Mouse (Mus musculus): ENCODE results near the gene Ccdc115. TPM values are rescaled to one million over a fixed set of nuclear protein-coding genes. Genes with fewer than 3 reads are reported as not detected.

The Ccdc115 gene
- 54.9 and 56.2 TPM in 2 replicates for polyA plus RNA-seq (2012; rRNA removed)

DNA sequence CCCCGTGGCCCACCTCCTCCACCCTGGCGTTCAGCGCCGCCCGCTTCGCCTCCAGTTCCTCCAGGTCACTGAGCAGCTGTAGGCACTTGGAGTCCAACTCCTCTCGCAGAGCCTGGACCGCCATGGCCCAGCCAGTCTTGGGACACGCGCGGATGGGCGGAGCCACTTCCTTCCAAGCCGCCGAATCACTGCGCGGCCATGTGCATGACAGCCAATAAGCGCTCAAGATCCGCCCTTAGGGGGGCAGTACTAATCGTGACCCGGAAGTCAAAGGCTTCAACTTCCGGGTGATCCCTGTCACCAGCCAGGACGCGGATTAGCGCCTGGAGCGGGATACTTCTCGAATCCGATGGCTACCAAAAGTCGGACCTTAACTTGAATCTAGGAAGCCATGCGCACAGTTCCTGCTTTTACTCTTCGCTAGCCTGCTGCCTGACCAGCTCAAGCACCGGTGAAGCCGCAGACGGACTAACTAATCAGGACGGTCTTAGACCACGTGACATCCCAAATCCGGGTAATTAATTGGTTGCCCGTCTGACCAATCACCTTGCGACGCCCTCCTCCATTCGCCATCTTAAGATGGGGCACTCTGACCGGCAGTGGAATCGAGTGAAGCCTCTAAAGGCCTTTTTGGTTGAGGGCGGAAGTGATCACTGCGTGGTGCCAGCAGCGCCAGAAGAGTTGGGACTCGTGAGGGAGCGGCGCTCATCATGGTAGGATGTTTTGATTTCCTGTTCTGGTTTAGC, at the start of gene Ccdc115, which contains the start of gene Imp4:
Gene Ccdc115, minus strand, starts transcription at position 458 of the 746 bp plus-strand sequence.
Gene Imp4, plus strand, starts transcription at position 637 of the 746 bp plus-strand sequence.

DNA sequence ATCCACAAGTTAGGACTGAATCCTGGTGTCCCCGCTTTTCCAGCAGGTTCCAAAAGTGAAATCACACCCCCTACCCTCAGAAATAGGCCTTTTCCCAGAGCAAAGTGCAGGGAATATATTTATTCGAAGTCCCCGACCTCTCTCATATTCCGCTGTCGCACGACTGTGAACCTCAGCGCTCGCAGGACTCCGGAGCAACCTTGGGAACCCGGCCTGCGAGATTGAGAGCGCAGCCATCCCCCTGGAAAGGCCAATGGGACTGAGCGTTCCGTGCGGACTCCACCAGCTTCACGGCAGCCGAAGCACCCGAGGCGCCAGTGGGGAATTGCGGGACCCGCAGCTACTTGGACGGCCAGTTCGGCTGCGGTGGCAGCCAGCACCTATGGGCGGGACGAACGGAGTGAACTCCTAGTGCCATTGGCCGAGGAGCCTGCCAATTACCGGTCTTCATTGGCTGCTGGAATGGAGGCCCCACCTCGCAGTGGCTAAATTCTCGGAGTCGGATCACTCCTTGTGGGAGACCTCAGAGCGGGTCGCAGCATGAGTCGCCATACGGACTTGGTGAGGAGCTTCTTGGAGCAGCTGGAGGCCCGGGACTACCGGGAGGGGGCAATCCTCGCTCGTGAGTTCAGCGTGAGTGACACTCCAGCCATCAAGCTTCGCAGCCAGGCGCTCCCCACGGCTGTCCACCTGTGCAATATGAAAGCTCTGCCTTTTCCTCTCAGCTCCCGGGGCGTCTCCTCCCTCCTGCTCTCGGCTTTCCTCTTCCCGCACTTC, 20.0 kb upstream of the Ccdc115 start, which contains the start of gene Ptpn18:
Gene Ptpn18, plus strand, starts transcription at position 479 of the 777 bp plus-strand sequence.

Other genes starting within 250 kb of the Ccdc115 start
- 34.6 and 36.7 TPM in 2 replicates for gene Imp4, start 179 bp upstream of the Ccdc115 start, polyA plus RNA-seq (2012; rRNA removed)
- gene Ptpn18, start 20.1 kb upstream of the Ccdc115 start, polyA plus RNA-seq (2012; rRNA removed), result 9.7 and 12.3 TPM in 2 replicates
- not detected in 2 replicates for gene Prss39, start 58.7 kb upstream of the Ccdc115 start, polyA plus RNA-seq (2012; rRNA removed)
- 0.06 TPM in 1 of 2 replicates, not detected in the other for gene Cfc1, start 96.0 kb upstream of the Ccdc115 start, polyA plus RNA-seq (2012; rRNA removed)
- gene Prss40, start 121.3 kb upstream of the Ccdc115 start, polyA plus RNA-seq (2012; rRNA removed), result not detected in 2 replicates
- 15.7 and 17.5 TPM in 2 replicates for gene Amer3, start 140.0 kb upstream of the Ccdc115 start, polyA plus RNA-seq (2012; rRNA removed)

All from central nervous system, embryonic 14 days (tissue).